Mouse (Mus musculus): Measurements from ENCODE around the gene Rpl6.
"Not testable (repeated sequence)": the region's sequence is repeated elsewhere in the genome, so short reads cannot be mapped to it uniquely, and the experiment has no call there.

Gene Rpl6

GRCm38 (mm10) chr5:121196764-121197163 lies 7.5 kb upstream of the Rpl6 start:
- no peak for DNase-seq (ENCODE audit: low spot score in 2 of 2)

GRCm38 (mm10) chr5:121197337-121197736 lies 6.9 kb upstream of the Rpl6 start:
- no peak for DNase-seq (ENCODE audit: low spot score in 2 of 2)

GRCm38 (mm10) chr5:121198376-121198775 lies 5.9 kb upstream of the Rpl6 start:
- DNase-seq (ENCODE audit: low spot score in 2 of 2), result no peak

- DNase-seq (ENCODE audit: low spot score in 2 of 2), result no peak
Observed at GRCm38 (mm10) chr5:121201739-121202138, 2.5 kb upstream of the Rpl6 start.

- no peak for DNase-seq (ENCODE audit: low spot score in 2 of 2)
Observed at GRCm38 (mm10) chr5:121202467-121202866, 1.8 kb upstream of the Rpl6 start.

- DNase-seq (ENCODE audit: low spot score in 2 of 2), result not testable (repeated sequence)
Observed at GRCm38 (mm10) chr5:121205537-121206130, 1.4 kb downstream of the Rpl6 start.

GRCm38 (mm10) chr5:121206540-121206939 lies 2.3 kb downstream of the Rpl6 start:
- no peak for DNase-seq (ENCODE audit: low spot score in 2 of 2)

GRCm38 (mm10) chr5:121206984-121207383 lies 2.7 kb downstream of the Rpl6 start:
- no peak for DNase-seq (ENCODE audit: low spot score in 2 of 2)

GRCm38 (mm10) chr5:121209755-121210600 lies 5.7 kb downstream of the Rpl6 start:
- no peak for DNase-seq (ENCODE audit: low spot score in 2 of 2)

- DNase-seq (ENCODE audit: low spot score in 2 of 2), result no peak
Observed at GRCm38 (mm10) chr5:121210601-121210924, 6.3 kb downstream of the Rpl6 start.

GRCm38 (mm10) chr5:121212108-121212507 lies 7.8 kb downstream of the Rpl6 start:
- no peak for DNase-seq (ENCODE audit: low spot score in 2 of 2)

- no peak for DNase-seq (ENCODE audit: low spot score in 2 of 2)
Observed at GRCm38 (mm10) chr5:121214707-121215106, 10.4 kb downstream of the Rpl6 start.

- peak; percentile 75 to 83 for DNase-seq (ENCODE audit: low spot score in 2 of 2)
Observed at GRCm38 (mm10) chr5:121215380-121216125, 11.3 kb downstream of the Rpl6 start.

- DNase-seq (ENCODE audit: low spot score in 2 of 2), result peak; percentile 71 to 87
Observed at GRCm38 (mm10) chr5:121216126-121216446, 11.8 kb downstream of the Rpl6 start.

GRCm38 (mm10) chr5:121216584-121217312 lies 12.5 kb downstream of the Rpl6 start:
- not testable (repeated sequence) for DNase-seq (ENCODE audit: low spot score in 2 of 2)

- DNase-seq (ENCODE audit: low spot score in 2 of 2), result no peak
Observed at GRCm38 (mm10) chr5:121217313-121217634, 13.0 kb downstream of the Rpl6 start.

GRCm38 (mm10) chr5:121219190-121219589 lies 14.9 kb downstream of the Rpl6 start:
- DNase-seq (ENCODE audit: low spot score in 2 of 2), result no peak

GRCm38 (mm10) chr5:121219980-121220731 lies 15.9 kb downstream of the Rpl6 start, which contains the start of gene Hectd4:
Hectd4 (plus strand) TSS chr5:121220219.
- DNase-seq (ENCODE audit: low spot score in 2 of 2), result peak; percentile 100

- peak in 1 of 2 experiments; percentile 68 for DNase-seq (ENCODE audit: low spot score in 2 of 2)
Observed at GRCm38 (mm10) chr5:121220732-121221301, 16.5 kb downstream of the Rpl6 start.

GRCm38 (mm10) chr5:121221328-121221850 lies 17.1 kb downstream of the Rpl6 start:
- DNase-seq (ENCODE audit: low spot score in 2 of 2), result no peak

GRCm38 (mm10) chr5:121224020-121224419 lies 19.7 kb downstream of the Rpl6 start:
- DNase-seq (ENCODE audit: low spot score in 2 of 2), result not testable (repeated sequence)
